Mouse (Mus musculus): Measurements from ENCODE around the gene Gm40193. TPM values are rescaled to one million over a fixed set of nuclear protein-coding genes. Genes with fewer than 3 reads are reported as not detected.

The Gm40193 gene
- polyA plus RNA-seq, 1 experiment, result not detected

DNA sequence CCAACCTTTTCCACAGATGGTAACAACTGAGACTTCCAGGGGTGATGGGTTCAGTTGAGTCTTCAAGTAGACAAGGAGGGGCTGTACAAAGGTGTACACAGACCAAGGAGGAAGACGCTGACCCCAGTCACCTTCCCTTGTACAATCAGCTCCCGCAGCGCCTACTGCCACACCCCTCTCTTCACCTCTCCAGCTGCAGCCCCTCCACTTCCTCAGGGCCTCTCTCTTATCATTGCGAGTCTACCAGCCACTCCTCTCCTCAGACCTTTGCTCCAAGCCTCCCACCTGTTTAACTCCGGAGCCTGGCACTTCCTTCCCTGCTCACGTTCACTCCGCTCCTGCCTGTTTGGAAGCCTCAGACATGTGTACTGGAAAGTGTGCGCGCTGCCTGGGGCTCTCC lies 27.8 kb downstream of the Gm40193 start, which contains the start of gene Tm4sf5:
TSS of gene Tm4sf5 (plus strand) at position 275 of the 400 bp plus-strand sequence.
- Histone ChIP-seq H3K27me3 (ENCODE audit: control insufficient read depth, insufficient read depth, low read length) (no peaks in the 10 kb centered on the region), H3K27ac (ENCODE audit: control insufficient read depth, insufficient read depth, low read length) (no peak within 1 kb of the TSS), H3K36me3 (ENCODE audit: control insufficient read depth, insufficient read depth, low read length) (no peaks in the 10 kb centered on the region), H3K4me3 (ENCODE audit: control insufficient read depth, insufficient read depth, low read length) (no peak within 1 kb of the TSS), H3K4me1 (replicated peaks; ENCODE audit: control insufficient read depth, insufficient read depth, low read length) (peaks cover 17% of the 10 kb centered on the region)
- no peak for TF ChIP-seq CTCF (IDR thresholded peaks at IDR 0.05; ENCODE audit: borderline replicate concordance, control insufficient read depth, extremely low read depth, insufficient read depth, low read length, poor library complexity)
- no peak for TF ChIP-seq POLR2A (IDR thresholded peaks at IDR 0.05; ENCODE audit: control insufficient read depth, extremely low read depth, insufficient read depth, low read length, poor library complexity)
- WGBS, result 63% methylated on average over 9 of the region's 9 CpGs
- DNase-seq, result no peak

DNA sequence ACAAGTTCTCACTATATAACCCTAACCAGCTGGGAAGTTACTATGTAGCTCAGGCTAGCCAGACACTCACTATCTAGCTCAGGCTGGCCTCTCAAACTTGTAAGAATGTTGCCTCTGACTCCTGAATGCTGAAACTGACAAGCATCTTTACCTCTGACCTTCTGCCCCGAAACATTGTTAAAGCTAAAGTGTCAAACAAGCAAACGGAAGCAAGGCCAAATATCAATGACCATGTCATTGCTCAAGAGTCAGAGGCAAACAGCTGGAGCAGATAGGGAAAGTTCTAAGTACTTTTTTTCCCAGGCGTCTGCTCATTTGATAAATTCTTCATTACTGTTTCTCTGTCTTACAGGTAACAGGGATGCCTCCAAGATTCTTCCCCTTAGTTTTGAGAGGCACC lies 30.7 kb downstream of the Gm40193 start:
- DNase-seq, result no peak
- Histone ChIP-seq H3K4me1 (replicated peaks; ENCODE audit: control insufficient read depth, insufficient read depth, low read length) (peaks cover 8% of the 10 kb centered on the region), H3K36me3 (ENCODE audit: control insufficient read depth, insufficient read depth, low read length) (no peaks in the 10 kb centered on the region), H3K27me3 (ENCODE audit: control insufficient read depth, insufficient read depth, low read length) (no peaks in the 10 kb centered on the region), H3K4me3 (ENCODE audit: control insufficient read depth, insufficient read depth, low read length) (no peak overlapping the region), H3K27ac (ENCODE audit: control insufficient read depth, insufficient read depth, low read length) (no peak overlapping the region)
- WGBS, result 91% methylated on average over 3 of the region's 3 CpGs
- TF ChIP-seq POLR2A (IDR thresholded peaks at IDR 0.05; ENCODE audit: control insufficient read depth, extremely low read depth, insufficient read depth, low read length, poor library complexity) (no peak), CTCF (IDR thresholded peaks at IDR 0.05; ENCODE audit: borderline replicate concordance, control insufficient read depth, extremely low read depth, insufficient read depth, low read length, poor library complexity) (no peak)

DNA sequence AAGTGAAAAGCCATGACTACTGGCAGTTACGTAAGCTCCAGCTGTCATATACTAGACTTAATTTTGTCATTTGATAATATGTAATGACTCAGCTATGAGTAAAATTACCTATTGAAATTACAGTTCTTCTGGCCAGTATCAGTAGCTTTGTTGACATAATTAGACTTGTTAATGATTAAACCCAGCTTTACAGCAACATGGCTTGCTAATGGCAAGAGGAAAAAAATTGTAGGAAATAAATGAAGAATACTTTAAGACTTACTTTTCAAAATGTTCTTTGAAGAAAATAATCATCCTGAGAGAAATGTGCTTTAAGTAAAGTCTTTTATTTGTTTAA lies 32.3 kb downstream of the Gm40193 start:
- Histone ChIP-seq H3K4me3 (ENCODE audit: control insufficient read depth, insufficient read depth, low read length) (no peak overlapping the region), H3K4me1 (replicated peaks; ENCODE audit: control insufficient read depth, insufficient read depth, low read length) (peaks cover 6% of the 10 kb centered on the region), H3K27me3 (ENCODE audit: control insufficient read depth, insufficient read depth, low read length) (no peaks in the 10 kb centered on the region), H3K36me3 (ENCODE audit: control insufficient read depth, insufficient read depth, low read length) (no peaks in the 10 kb centered on the region), H3K27ac (ENCODE audit: control insufficient read depth, insufficient read depth, low read length) (no peak overlapping the region)
- 96% methylated on average over 1 of the region's 1 CpGs for WGBS
- no peak for DNase-seq
- TF ChIP-seq POLR2A (IDR thresholded peaks at IDR 0.05; ENCODE audit: control insufficient read depth, extremely low read depth, insufficient read depth, low read length, poor library complexity) (no peak), CTCF (IDR thresholded peaks at IDR 0.05; ENCODE audit: borderline replicate concordance, control insufficient read depth, extremely low read depth, insufficient read depth, low read length, poor library complexity) (no peak)

DNA sequence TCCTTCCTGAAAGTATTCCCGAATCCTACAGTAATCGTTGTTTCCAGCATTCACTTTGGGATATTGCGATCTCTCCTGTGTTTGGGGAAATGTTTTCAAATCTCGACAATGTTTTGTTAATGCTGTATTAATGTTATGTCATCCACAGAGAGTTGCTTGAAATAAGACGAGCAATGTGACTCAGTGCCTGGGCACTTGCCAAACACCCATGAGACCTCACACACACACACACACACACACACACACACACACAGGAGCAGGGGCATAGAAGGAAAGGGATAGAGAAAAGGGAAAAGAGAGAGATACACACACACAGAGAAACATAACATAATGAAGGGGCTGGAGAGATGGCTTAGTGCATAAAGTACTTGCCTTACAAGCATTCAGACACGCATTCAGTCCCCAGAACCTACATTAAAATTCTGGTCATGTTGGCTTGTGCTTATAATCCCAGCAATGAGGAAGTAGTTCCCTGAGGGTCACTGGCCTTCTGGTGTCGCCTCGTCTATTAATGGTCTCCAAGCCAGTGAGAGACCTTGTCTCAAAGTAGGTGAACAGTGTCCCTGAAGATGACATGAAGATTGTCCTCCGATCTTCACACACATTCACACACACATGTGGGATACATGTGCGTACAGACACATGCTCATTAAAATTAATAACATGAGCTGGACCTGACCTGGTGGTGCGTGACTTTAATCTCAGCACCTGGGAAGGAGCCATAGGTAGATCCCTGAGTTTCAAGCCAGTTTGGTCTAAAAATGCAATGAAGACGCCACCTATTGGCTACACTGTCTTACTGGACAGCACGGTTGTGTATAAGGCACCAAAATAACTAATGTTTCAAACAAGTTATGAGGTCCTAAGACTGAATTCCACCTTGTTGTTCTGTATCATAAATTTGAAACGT lies 32.9 kb downstream of the Gm40193 start:
- WGBS, result 75% methylated on average over 14 of the region's 14 CpGs
- H3K4me3 ChIP-seq (ENCODE audit: control insufficient read depth, insufficient read depth, low read length), result no peak overlapping the region
- H3K4me1 ChIP-seq (replicated peaks; ENCODE audit: control insufficient read depth, insufficient read depth, low read length), result peaks cover under 1% of the 10 kb centered on the region; the same call in 1 of the 2 replicates
- H3K27me3 ChIP-seq (ENCODE audit: control insufficient read depth, insufficient read depth, low read length), result no peaks in the 10 kb centered on the region
- no peak overlapping the region for H3K27ac ChIP-seq (ENCODE audit: control insufficient read depth, insufficient read depth, low read length)
- TF ChIP-seq POLR2A (IDR thresholded peaks at IDR 0.05; ENCODE audit: control insufficient read depth, extremely low read depth, insufficient read depth, low read length, poor library complexity), result no peak
- no peak for TF ChIP-seq CTCF (IDR thresholded peaks at IDR 0.05; ENCODE audit: borderline replicate concordance, control insufficient read depth, extremely low read depth, insufficient read depth, low read length, poor library complexity)
- DNase-seq, result no peak
- H3K36me3 ChIP-seq (ENCODE audit: control insufficient read depth, insufficient read depth, low read length), result no peaks in the 10 kb centered on the region

DNA sequence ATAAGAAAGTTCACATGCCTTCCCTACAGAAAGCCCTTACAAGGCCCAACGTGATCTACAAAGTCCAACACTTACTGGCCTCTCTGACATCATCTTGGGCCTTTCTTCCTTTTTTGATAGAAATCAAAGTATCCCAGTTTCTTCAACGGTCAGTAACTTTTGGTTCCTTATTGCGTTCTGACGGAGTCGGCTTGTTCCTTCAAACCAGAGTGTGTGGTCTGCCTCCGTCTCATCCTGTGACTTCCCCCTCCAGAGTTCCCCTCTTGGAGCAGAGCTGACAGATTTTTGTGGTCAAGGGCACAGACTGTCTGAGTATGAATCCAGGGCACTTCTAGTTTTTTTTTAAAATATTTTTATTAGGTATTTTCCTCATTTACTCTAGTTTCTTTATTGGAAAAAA lies 43.1 kb downstream of the Gm40193 start:
- Histone ChIP-seq H3K27ac (ENCODE audit: control insufficient read depth, insufficient read depth, low read length) (no peak overlapping the region), H3K27me3 (ENCODE audit: control insufficient read depth, insufficient read depth, low read length) (no peaks in the 10 kb centered on the region), H3K4me3 (ENCODE audit: control insufficient read depth, insufficient read depth, low read length) (no peak overlapping the region), H3K4me1 (replicated peaks; ENCODE audit: control insufficient read depth, insufficient read depth, low read length) (no peaks in the 10 kb centered on the region), H3K36me3 (ENCODE audit: control insufficient read depth, insufficient read depth, low read length) (no peaks in the 10 kb centered on the region)
- 17% methylated on average over 6 of the region's 6 CpGs for WGBS
- no peak for DNase-seq
- TF ChIP-seq POLR2A (IDR thresholded peaks at IDR 0.05; ENCODE audit: control insufficient read depth, extremely low read depth, insufficient read depth, low read length, poor library complexity), result no peak

DNA sequence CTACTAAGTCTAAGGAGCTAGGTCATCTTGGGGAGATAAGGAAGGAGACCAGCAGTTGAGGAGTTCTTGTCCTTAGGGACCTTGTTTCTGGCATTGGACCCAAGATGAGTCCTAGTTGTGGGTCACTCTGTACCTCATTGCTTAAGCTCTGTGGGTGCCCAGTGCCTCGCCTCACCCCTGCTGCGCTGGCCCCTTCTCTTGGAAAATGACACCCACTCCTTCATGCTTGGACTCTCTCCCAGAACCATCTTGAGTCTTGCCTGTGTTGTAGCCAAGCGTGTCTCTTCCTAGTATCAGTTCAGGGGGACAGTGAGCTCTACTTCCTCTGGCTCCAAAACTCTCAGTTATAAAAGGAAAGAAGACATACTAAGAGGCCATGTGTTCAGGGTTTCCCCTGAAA lies 43.6 kb downstream of the Gm40193 start:
- Histone ChIP-seq H3K36me3 (ENCODE audit: control insufficient read depth, insufficient read depth, low read length) (no peaks in the 10 kb centered on the region), H3K4me3 (ENCODE audit: control insufficient read depth, insufficient read depth, low read length) (no peak overlapping the region), H3K27ac (ENCODE audit: control insufficient read depth, insufficient read depth, low read length) (no peak overlapping the region; the same call in 1 of the 2 replicates), H3K4me1 (replicated peaks; ENCODE audit: control insufficient read depth, insufficient read depth, low read length) (no peaks in the 10 kb centered on the region), H3K27me3 (ENCODE audit: control insufficient read depth, insufficient read depth, low read length) (no peaks in the 10 kb centered on the region)
- WGBS, result 84% methylated on average over 3 of the region's 3 CpGs
- DNase-seq, result no peak
- TF ChIP-seq POLR2A (IDR thresholded peaks at IDR 0.05; ENCODE audit: control insufficient read depth, extremely low read depth, insufficient read depth, low read length, poor library complexity) (no peak), CTCF (IDR thresholded peaks at IDR 0.05; ENCODE audit: borderline replicate concordance, control insufficient read depth, extremely low read depth, insufficient read depth, low read length, poor library complexity) (no peak)

All from thymus, adult 2 months (tissue).